Mouse (Mus musculus) forebrain, embryonic 12.5 days (tissue): ENCODE results near the gene Aldh8a1. TPM values are rescaled to one million over a fixed set of nuclear protein-coding genes. Genes with fewer than 3 reads are reported as not detected.

Experiments used
- ATAC-seq: fragments of 200-750 bp; cut with Nextera tagmentation; 2 replicates; pipeline ENCODE4 v1.8.0; 2017; ENCODE audit warnings: moderate TSS enrichment; ENCODE audit not compliant: low FRiP score
- H3K27ac ChIP-seq: fragments of 300-500 bp; sonication (generic); 2 replicates; pipeline ENCODE4 v1.5.1; 2016; ENCODE audit warnings: mild to moderate bottlenecking
- H3K27me3 ChIP-seq: fragments of 300-500 bp; sonication (generic); 2 replicates; pipeline ENCODE4 v1.6.1; 2016; ENCODE audit warnings: mild to moderate bottlenecking
- H3K36me3 ChIP-seq: fragments of 300-500 bp; sonication (generic); replicated peaks from 2 replicates; pipeline ENCODE4 v1.6.1; 2016; ENCODE audit warnings: mild to moderate bottlenecking
- H3K4me1 ChIP-seq: fragments of 300-500 bp; sonication (generic); 2 replicates; pipeline ENCODE4 v1.6.1; 2016
- H3K4me2 ChIP-seq: fragments of 300-500 bp; sonication (generic); 2 replicates; pipeline ENCODE4 v1.6.1; 2016; ENCODE audit warnings: mild to moderate bottlenecking, moderate library complexity
- H3K4me3 ChIP-seq: fragments of 300-500 bp; sonication (generic); replicated peaks from 2 replicates; pipeline ENCODE4 v1.5.1; 2016; ENCODE audit warnings: mild to moderate bottlenecking
- H3K9ac ChIP-seq: fragments of 300-500 bp; sonication (generic); 2 replicates; pipeline ENCODE4 v1.6.1; 2016; ENCODE audit warnings: mild to moderate bottlenecking
- H3K9me3 ChIP-seq: fragments of 300-500 bp; sonication (generic); 2 replicates; pipeline ENCODE4 v1.6.1; 2016
- WGBS: fragments of 180-500 bp; shearing (Covaris S2); methylation state at CpG from one replicate; pipeline ENCODE4 v1.1.7; 2016; 5-methylcytosine and 5-hydroxymethylcytosine counted together
- polyA plus RNA-seq: library from polyadenylated mRNA; unstranded; fragments of >200 nt; fragmentation: Nextera tagmentation; extraction: Ambion mirVana; gene quantifications from 2 replicates; pipeline ENCODE4 v1.2.1, GENCODE M21; 2016

The Aldh8a1 gene
- polyA plus RNA-seq: 0.10 TPM in 1 of 2 replicates, not detected in the other

DNA sequence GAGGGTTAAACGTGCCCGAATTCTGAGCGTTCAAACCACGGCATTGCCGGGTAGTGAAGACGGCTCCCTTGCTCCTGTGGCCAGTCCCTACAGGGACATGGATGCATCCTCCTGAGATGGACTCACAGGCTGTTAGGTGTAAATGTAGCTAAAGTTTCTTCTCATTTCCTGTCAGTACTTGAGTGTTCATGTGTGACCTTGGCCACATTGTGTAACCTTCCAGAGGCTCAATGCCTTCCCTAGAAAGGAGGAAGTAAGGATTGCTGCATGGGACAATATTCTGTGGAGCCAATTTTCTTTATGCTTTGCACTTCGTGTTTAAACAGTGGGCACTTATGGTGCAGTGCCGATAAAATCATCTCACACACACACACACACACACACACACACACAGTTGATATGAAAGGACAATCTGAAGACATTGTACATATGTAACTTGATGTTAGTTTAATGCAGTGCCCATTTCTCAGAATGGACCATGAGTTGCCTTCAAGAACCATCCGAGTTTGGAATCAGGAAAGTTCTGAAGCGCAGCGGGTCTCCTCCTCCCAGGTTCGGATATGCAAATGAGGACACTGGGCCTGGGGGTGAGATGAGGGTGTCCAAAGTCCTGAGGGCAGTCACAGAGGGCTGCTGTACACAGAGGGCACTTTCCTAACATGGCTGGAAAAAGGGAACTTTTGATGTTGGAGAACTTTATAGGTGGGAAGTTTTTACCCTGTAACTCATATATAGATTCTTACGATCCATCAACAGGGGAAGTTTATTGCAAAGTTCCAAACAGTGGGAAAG, at the start of gene Aldh8a1:
Aldh8a1 (plus strand) TSS at position 610 of the 792 bp plus-strand sequence.
- Histone ChIP-seq H3K4me3 (no peak within 1 kb of the TSS), H3K4me1 (no peaks in the 10 kb centered on the region), H3K36me3 (no peaks in the 10 kb centered on the region), H3K27ac (no peak within 1 kb of the TSS), H3K4me2 (no peak within 1 kb of the TSS), H3K9ac (no peak within 1 kb of the TSS), H3K27me3 (no peaks in the 10 kb centered on the region), H3K9me3 (no peaks in the 10 kb centered on the region)
- ATAC-seq: no peak
- 90% methylated on average over 13 of the region's 13 CpGs for WGBS

DNA sequence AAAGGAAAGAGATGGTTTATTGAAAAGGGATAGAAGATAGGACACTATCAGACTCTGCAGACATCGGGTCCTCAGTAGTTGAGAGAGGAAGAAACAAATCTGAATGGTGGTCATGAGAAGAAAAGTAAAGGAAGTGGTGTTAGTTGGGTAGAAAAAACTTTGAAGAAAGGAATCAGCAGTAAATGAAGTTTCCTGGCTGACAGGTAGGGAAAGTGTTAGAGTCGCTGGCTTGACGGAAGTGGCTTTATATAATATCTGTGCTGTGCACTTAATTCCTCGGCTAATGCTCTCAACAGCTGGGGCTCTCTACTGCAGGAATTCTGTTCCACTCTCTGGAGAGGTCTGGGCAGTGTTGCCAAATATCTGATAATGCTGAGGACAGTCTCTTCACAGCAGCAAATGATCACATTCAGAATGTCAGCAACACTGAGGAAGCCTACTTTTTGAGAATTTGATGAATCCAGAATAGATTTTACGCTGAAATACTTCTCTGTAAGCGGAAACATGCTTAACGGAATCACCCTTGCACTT, 49.4 kb upstream of the Aldh8a1 start:
- Histone ChIP-seq H3K4me2 (no peak overlapping the region), H3K9ac (no peak overlapping the region), H3K36me3 (peaks cover 14% of the 10 kb centered on the region), H3K4me3 (no peak overlapping the region), H3K27ac (no peak overlapping the region), H3K9me3 (no peaks in the 10 kb centered on the region), H3K4me1 (no peaks in the 10 kb centered on the region), H3K27me3 (no peaks in the 10 kb centered on the region)
- WGBS: 95% methylated on average over 7 of the region's 7 CpGs
- ATAC-seq: no peak

DNA sequence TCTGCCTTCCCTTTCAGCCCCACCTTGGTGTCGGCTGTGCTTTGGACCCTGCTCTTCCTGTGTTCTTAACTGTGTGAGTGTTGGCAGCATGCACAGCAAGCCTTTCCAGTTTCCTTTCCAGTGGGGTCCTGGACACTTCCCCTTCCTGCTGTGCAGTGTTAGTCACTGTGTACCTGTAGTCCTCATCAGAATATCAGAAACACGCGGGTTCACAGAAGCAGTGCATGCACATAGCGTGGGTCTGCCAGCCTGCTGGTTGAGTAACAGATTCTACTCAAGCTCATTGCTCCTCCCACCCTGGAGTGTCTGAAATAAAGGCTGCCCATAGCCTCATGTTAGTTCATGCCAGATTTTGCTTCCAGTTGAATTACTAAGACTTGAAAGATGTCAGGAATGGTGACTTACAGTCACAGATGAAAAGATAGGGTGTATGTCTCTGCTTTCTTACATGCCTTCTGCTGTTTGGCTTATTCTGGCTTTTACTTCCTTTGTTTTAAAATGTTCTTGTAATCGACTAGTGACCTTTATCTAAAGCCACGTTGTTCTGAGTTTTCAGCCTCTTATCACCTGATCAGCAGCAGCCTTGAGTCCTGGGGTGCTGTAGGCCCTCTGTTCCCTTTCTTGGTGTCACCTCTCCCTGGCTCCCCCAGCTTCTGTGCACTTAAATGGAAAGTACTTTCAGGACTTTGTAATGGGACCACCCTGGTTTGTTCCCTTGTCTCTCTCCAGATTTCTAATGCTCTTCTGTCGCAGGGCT, 42.6 kb upstream of the Aldh8a1 start:
- no peaks in the 10 kb centered on the region for H3K4me1 ChIP-seq
- no peak overlapping the region for H3K27ac ChIP-seq

DNA sequence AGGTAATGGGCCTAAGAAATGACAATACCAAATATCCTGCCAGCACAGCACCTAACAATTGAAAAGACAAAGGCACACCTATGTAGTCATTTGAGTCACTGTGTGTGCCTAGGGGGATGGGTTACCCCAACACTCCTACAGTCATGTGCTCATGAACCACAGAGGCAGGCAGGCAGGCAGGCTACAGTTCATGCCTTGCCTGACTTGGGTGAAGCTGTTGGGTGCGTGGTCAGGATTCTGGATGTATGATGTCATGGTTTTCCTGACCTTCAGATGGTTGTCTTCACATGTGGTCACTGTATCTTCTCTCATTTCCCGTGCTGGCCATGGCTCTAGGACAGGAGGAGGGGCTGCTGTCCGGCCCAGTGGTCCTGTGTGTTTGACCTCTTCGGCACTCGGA, 41.6 kb upstream of the Aldh8a1 start:
- H3K4me2 ChIP-seq: no peak overlapping the region
- 97% methylated on average over 5 of the region's 5 CpGs for WGBS
- no peak overlapping the region for H3K9ac ChIP-seq
- no peak overlapping the region for H3K4me3 ChIP-seq
- no peak for ATAC-seq
- H3K27ac ChIP-seq: no peak overlapping the region
- H3K4me1 ChIP-seq: no peaks in the 10 kb centered on the region
- H3K36me3 ChIP-seq: peaks cover 56% of the 10 kb centered on the region
- no peaks in the 10 kb centered on the region for H3K27me3 ChIP-seq
- H3K9me3 ChIP-seq: no peaks in the 10 kb centered on the region

More for the DNA sequence above, 42.6 kb upstream of the Aldh8a1 start:
- ATAC-seq: no peak
- Histone ChIP-seq H3K27me3 (no peaks in the 10 kb centered on the region), H3K4me2 (no peak overlapping the region), H3K4me3 (no peak overlapping the region), H3K9me3 (no peaks in the 10 kb centered on the region), H3K36me3 (peaks cover 53% of the 10 kb centered on the region), H3K9ac (no peak overlapping the region)
- 87% methylated on average over 7 of the region's 7 CpGs for WGBS

DNA sequence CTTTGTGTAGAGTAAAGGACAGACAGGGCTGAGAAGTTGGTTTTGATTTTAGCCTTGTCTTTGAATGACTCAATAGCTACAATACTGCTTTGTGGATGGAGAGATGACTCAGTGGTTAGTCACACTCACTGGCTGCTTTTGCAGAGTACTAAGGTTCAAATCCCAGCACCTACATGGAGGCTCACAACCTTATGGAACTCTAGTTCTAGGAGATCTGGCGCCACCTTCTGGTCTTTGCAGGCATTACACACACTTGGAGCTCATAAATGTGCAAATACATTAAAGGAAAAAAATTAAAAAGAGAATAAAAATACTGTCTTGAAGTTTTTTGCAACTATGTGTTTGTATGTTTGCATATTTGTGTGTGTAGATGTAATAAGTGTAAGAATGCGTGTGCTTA, 39.9 kb upstream of the Aldh8a1 start:
- Histone ChIP-seq H3K27me3 (no peaks in the 10 kb centered on the region), H3K9ac (no peak overlapping the region), H3K9me3 (no peaks in the 10 kb centered on the region), H3K4me1 (no peaks in the 10 kb centered on the region), H3K4me3 (no peak overlapping the region), H3K4me2 (no peak overlapping the region), H3K27ac (no peak overlapping the region), H3K36me3 (peaks cover 58% of the 10 kb centered on the region)
- ATAC-seq: no peak
- 64% methylated on average over 2 of the region's 2 CpGs for WGBS

DNA sequence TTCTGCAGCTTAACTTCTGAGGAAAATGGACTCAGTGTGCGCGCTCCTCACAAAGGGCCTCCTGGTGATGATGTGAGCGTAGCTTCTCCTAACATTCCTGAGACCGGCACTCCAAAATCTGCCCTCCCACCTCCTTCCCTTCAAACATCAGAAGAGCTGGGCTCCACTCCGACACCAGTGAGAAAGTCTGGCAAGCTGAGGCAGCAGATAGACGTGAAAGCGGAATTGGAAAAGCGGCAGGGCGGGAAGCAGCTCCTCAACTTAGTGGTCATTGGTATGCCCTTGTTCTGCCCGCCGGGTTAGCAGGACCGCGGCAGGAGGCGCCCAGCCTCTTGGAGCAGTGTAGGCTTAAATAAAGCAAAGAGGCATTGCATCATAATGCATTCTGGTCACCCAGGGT, 35.4 kb upstream of the Aldh8a1 start:
- WGBS: 82% methylated on average over 14 of the region's 14 CpGs
- H3K36me3 ChIP-seq: peaks cover 54% of the 10 kb centered on the region
- no peaks in the 10 kb centered on the region for H3K27me3 ChIP-seq
- no peak overlapping the region for H3K9ac ChIP-seq
- ATAC-seq: no peak
- H3K4me3 ChIP-seq: no peak overlapping the region
- H3K27ac ChIP-seq: no peak overlapping the region
- H3K4me1 ChIP-seq: no peaks in the 10 kb centered on the region
- H3K9me3 ChIP-seq: no peaks in the 10 kb centered on the region
- H3K4me2 ChIP-seq: no peak overlapping the region

DNA sequence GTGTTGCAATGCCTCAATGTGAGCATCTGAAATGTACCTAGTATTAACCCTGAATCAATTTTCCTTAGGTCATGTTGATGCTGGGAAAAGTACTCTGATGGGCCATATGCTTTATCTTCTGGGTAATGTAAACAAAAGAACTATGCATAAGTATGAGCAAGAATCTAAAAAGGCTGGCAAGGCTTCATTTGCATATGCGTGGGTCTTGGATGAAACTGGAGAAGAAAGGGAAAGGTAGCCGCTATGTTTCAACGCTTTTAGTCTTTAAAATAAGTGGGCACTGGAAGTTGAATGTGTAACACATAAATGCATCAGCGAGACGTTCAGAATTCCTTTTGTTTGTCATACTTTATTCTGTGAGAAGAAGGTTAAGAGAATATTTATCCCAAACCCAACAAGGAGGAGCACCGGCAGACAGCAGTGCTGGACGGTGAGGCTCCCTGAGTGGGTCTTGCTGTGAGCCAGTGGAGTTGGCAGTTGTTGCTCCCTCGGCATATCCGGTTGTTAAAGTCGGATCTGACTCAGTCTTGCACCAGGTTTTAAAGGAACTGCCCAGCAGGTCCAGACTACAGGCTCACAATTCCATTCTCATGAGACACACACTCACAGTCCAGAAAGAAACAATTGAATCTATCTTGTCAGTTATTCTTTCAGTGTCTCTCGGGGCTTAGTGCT, 34.6 kb upstream of the Aldh8a1 start:
- H3K9me3 ChIP-seq: no peaks in the 10 kb centered on the region
- ATAC-seq: no peak
- peaks cover 54% of the 10 kb centered on the region for H3K36me3 ChIP-seq
- H3K27ac ChIP-seq: no peak overlapping the region
- H3K9ac ChIP-seq: no peak overlapping the region
- no peaks in the 10 kb centered on the region for H3K27me3 ChIP-seq
- 84% methylated on average over 11 of the region's 11 CpGs for WGBS
- H3K4me3 ChIP-seq: no peak overlapping the region
- no peaks in the 10 kb centered on the region for H3K4me1 ChIP-seq
- H3K4me2 ChIP-seq: no peak overlapping the region

DNA sequence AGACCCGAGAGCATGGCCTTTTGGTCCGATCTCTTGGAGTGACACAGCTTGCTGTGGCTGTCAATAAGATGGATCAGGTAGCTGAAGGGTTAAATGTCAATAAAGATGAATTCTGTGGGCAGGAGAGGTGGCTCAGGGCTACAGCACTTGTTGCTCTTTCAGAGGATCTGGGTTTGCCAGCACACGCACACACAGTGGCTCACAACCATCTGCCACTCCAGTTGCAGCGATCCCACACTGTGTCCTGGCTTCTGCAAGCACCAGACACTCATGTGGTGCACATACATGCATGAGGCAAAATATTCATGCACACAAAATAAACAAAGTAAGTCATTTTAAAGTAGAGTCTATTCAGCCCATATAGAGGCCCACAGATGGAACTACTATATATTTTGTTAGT, 29.8 kb upstream of the Aldh8a1 start:
- Histone ChIP-seq H3K4me2 (no peak overlapping the region), H3K27me3 (no peaks in the 10 kb centered on the region), H3K27ac (no peak overlapping the region), H3K9ac (no peak overlapping the region), H3K9me3 (no peaks in the 10 kb centered on the region), H3K4me1 (no peaks in the 10 kb centered on the region), H3K36me3 (peaks cover 49% of the 10 kb centered on the region), H3K4me3 (no peak overlapping the region)
- 94% methylated on average over 4 of the region's 4 CpGs for WGBS
- no peak for ATAC-seq

DNA sequence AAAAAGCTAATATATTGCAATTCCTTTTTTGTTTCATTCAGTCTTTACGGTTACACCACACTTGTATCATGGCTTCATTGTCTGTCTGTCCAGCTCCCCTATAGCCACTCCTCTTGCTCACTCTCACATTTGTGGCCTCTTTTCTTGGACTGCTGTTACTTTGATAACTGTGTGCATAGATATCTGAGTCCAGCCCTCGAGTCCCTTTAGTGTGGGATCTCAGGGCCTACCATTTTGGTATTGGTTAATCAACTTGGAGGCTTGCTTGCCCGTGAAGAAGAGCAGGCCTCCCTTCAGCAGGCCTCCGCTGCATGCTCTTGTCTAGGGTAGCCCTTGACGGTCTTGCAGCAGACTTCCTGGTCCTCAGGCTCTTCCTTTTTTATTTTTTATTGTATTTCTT, 27.6 kb upstream of the Aldh8a1 start:
- no peak overlapping the region for H3K4me3 ChIP-seq
- 94% methylated on average over 5 of the region's 5 CpGs for WGBS
- ATAC-seq: no peak

DNA sequence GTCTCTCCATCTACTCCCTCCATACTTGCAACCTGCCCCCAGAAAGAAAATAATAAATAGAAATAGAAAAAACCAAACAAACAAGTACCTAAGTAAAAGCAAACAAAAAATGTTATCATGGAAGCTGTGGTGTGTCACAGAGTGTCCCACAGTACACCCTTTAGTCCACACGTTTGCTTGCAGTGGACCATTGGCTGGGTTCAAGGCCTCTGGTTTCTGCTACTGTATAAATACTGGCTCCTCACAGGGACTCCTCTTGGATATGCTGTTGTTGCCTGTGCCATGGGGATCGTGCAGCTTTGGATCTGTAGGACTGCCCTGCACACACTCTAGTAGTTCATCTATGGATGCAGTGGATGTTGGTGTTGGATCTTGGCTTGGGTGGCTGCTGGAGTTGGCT, 27.1 kb upstream of the Aldh8a1 start:
- H3K9me3 ChIP-seq: no peaks in the 10 kb centered on the region
- H3K27ac ChIP-seq: no peak overlapping the region
- no peak overlapping the region for H3K4me3 ChIP-seq
- no peaks in the 10 kb centered on the region for H3K4me1 ChIP-seq
- H3K4me2 ChIP-seq: no peak overlapping the region
- H3K9ac ChIP-seq: no peak overlapping the region
- H3K27me3 ChIP-seq: no peaks in the 10 kb centered on the region
- WGBS: 93% methylated on average over 2 of the region's 2 CpGs
- ATAC-seq: no peak
- H3K36me3 ChIP-seq: peaks cover 62% of the 10 kb centered on the region

More for the DNA sequence above, 27.6 kb upstream of the Aldh8a1 start:
- no peaks in the 10 kb centered on the region for H3K9me3 ChIP-seq
- H3K27ac ChIP-seq: no peak overlapping the region
- H3K36me3 ChIP-seq: peaks cover 59% of the 10 kb centered on the region
- no peaks in the 10 kb centered on the region for H3K4me1 ChIP-seq
- no peak overlapping the region for H3K9ac ChIP-seq
- no peaks in the 10 kb centered on the region for H3K27me3 ChIP-seq
- H3K4me2 ChIP-seq: no peak overlapping the region

DNA sequence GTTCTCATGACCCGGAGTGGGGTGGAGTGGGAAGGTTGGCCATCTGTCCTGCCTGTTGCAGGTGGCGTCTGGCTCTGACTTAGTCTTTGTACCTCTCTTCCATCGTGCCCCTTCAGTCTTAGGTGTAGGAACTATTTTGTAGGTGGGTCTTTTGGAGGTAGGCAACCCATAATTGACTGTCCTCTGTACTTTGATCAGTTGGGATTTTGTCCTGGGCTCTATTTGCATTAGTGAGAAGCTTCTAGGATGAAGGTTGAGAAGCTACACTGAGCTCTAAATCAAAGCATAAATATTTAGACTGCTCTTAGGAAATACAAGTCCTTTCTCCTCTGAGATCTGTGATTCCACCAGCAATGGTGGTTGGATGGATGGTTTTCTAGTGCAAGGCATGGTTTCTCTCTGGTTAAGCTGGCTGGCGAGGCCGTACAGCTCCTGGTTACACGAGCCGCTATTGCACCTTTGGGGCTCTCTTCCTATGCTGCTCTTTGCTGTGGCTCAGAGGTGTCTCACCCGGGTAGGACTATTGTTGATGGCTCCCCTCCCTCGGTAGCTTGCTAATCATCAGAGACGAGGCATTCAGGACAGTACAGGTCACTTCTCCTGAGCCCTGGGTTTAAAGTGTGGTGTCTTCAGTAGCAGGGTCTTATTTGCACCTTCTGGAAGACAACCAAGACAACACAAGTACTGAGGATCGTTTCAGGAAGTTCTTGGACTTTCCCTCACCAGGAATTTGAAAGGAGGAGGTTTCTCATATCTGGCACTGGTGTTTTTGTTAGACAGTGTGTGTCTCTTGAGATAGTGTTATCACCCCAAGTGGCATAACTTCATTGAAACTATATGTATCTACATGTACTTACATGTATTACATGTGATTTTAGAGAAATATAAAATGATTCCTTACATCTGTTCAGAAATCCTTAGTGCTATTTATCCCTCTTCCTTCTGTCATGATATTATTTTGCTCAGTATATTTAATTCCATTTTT, 26.3 kb upstream of the Aldh8a1 start:
- no peak for ATAC-seq
- WGBS: 90% methylated on average over 11 of the region's 11 CpGs
- Histone ChIP-seq H3K9me3 (no peaks in the 10 kb centered on the region), H3K36me3 (peaks cover 59% of the 10 kb centered on the region), H3K27me3 (no peaks in the 10 kb centered on the region), H3K4me2 (no peak overlapping the region), H3K27ac (no peak overlapping the region), H3K4me1 (no peaks in the 10 kb centered on the region), H3K9ac (no peak overlapping the region), H3K4me3 (no peak overlapping the region)
